Mouse (Mus musculus) forebrain, embryonic 12.5 days (tissue): ENCODE measurements around the gene Zc3h7b. TPM values are rescaled to one million over a fixed set of nuclear protein-coding genes. Genes with fewer than 3 reads are reported as not detected.

Experiments
- ATAC-seq: fragments of 200-750 bp; cut with Nextera tagmentation; 2 replicates; pipeline ENCODE4 v1.8.0; 2017; ENCODE audit warnings: moderate TSS enrichment; ENCODE audit not compliant: low FRiP score
- H3K27ac ChIP-seq: fragments of 300-500 bp; sonication (generic); 2 replicates; pipeline ENCODE4 v1.5.1; 2016; ENCODE audit warnings: mild to moderate bottlenecking
- H3K27me3 ChIP-seq: fragments of 300-500 bp; sonication (generic); 2 replicates; pipeline ENCODE4 v1.6.1; 2016; ENCODE audit warnings: mild to moderate bottlenecking
- H3K36me3 ChIP-seq: fragments of 300-500 bp; sonication (generic); replicated peaks from 2 replicates; pipeline ENCODE4 v1.6.1; 2016; ENCODE audit warnings: mild to moderate bottlenecking
- H3K4me1 ChIP-seq: fragments of 300-500 bp; sonication (generic); 2 replicates; pipeline ENCODE4 v1.6.1; 2016
- H3K4me2 ChIP-seq: fragments of 300-500 bp; sonication (generic); 2 replicates; pipeline ENCODE4 v1.6.1; 2016; ENCODE audit warnings: mild to moderate bottlenecking, moderate library complexity
- H3K4me3 ChIP-seq: fragments of 300-500 bp; sonication (generic); replicated peaks from 2 replicates; pipeline ENCODE4 v1.5.1; 2016; ENCODE audit warnings: mild to moderate bottlenecking
- H3K9ac ChIP-seq: fragments of 300-500 bp; sonication (generic); 2 replicates; pipeline ENCODE4 v1.6.1; 2016; ENCODE audit warnings: mild to moderate bottlenecking
- H3K9me3 ChIP-seq: fragments of 300-500 bp; sonication (generic); 2 replicates; pipeline ENCODE4 v1.6.1; 2016
- WGBS: fragments of 180-500 bp; shearing (Covaris S2); methylation state at CpG from one replicate; pipeline ENCODE4 v1.1.7; 2016; 5-methylcytosine and 5-hydroxymethylcytosine counted together
- polyA plus RNA-seq: library from polyadenylated mRNA; unstranded; fragments of >200 nt; fragmentation: Nextera tagmentation; extraction: Ambion mirVana; gene quantifications from 2 replicates; pipeline ENCODE4 v1.2.1, GENCODE M21; 2016

The Zc3h7b gene
- polyA plus RNA-seq, 1 experiment from 2014 or later = 45.8 TPM

DNA sequence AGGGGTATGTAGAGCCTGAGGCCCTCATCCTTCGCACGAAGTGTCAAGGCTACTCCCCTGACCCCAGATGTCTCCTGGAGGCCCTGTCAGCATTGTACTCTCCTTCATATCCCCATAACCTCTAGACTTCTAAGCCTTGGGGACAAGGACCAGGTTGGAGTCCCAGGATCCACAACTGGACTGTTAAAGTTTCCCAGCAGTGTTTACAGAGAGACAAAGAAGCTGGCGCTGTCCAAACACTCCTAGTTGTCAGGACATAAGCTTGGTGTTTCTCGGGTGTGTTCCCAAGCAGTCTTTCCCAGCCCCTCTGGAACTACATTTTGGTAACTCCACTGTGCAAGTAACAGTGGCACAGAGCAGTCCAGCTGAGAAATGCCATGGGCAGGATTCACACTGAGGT lies 88.6 kb downstream of the Zc3h7b start:
- Histone ChIP-seq H3K9me3 (no peaks in the 10 kb centered on the region), H3K4me2 (no peak overlapping the region), H3K9ac (no peak overlapping the region), H3K4me1 (peaks cover 15% of the 10 kb centered on the region), H3K4me3 (no peak overlapping the region), H3K36me3 (0 out of 2 replicates have a peak, but pooled peaks cover under 1% of the 10 kb centered on the region), H3K27me3 (peaks cover 13% of the 10 kb centered on the region), H3K27ac (no peak overlapping the region)
- 84% methylated on average over 4 of the region's 4 CpGs for WGBS
- no peak for ATAC-seq

GRCm38 (mm10) chr15:81834171-81834841 lies 89.4 kb downstream of the Zc3h7b start:
- Histone ChIP-seq H3K9ac (no peak overlapping the region), H3K9me3 (no peaks in the 10 kb centered on the region), H3K36me3 (no peaks in the 10 kb centered on the region), H3K4me1 (peaks cover 15% of the 10 kb centered on the region), H3K4me2 (no peak overlapping the region), H3K27ac (no peak overlapping the region), H3K4me3 (no peak overlapping the region), H3K27me3 (peaks cover 13% of the 10 kb centered on the region)
- 58% methylated on average over 3 of the region's 3 CpGs for WGBS
- no peak for ATAC-seq

- 74% methylated on average over 10 of the region's 10 CpGs for WGBS
- Histone ChIP-seq H3K9ac (no peak overlapping the region; the same call in 1 of the 2 replicates), H3K4me2 (no peak overlapping the region; the same call in 1 of the 2 replicates), H3K36me3 (no peaks in the 10 kb centered on the region), H3K27me3 (peaks cover 13% of the 10 kb centered on the region), H3K4me3 (no peak overlapping the region), H3K4me1 (peaks cover 15% of the 10 kb centered on the region), H3K27ac (no peak overlapping the region), H3K9me3 (no peaks in the 10 kb centered on the region)
- ATAC-seq = no peak
Observed at GRCm38 (mm10) chr15:81835007-81835880, 90.4 kb downstream of the Zc3h7b start.

DNA sequence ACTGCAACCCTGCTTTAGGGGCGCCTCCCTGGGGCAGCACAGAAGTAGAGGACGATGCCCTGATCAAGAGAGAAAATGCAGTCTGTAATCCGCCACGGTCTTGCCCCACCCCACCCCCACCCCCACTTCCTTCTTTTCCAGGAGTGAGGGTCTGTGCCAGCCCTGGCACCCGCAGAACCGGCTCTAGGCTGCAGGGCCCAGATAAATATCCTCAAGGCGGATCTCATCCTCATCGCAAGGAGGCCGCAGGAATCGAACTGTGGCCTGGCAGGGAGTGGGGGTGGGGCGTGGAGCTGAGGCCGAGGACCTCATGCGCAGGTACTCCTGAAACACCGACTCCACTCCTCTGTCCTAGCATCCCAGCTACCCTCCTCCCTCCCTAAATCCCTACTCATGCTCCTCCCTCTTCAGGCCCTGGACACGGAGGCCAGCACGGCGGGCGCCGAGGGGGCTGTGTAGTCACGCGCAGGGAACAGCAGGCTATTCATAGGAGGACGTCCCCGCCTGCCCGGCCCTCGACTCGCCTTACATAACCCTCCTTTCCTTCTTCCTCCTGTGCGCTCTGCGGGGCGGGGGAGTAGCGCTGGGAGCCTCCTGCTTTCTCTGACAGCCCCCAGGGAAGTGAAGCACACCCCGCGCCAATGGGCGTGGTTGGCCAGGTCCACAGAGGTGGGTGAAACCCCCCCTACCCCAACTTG lies 91.4 kb downstream of the Zc3h7b start:
- H3K9ac ChIP-seq = peak overlapping the region; percentile 33
- WGBS = 3% methylated on average over 33 of the region's 33 CpGs

GRCm38 (mm10) chr15:81836966-81837920 lies 92.4 kb downstream of the Zc3h7b start:
- Histone ChIP-seq H3K4me1 (peaks cover 11% of the 10 kb centered on the region), H3K9ac (no peak overlapping the region), H3K36me3 (no peaks in the 10 kb centered on the region), H3K27me3 (peaks cover 13% of the 10 kb centered on the region), H3K27ac (no peak overlapping the region), H3K4me2 (peak overlapping the region; percentile 52), H3K9me3 (no peaks in the 10 kb centered on the region), H3K4me3 (no peak overlapping the region)
- WGBS = 58% methylated on average over 7 of the region's 7 CpGs
- ATAC-seq = no peak

More for the DNA sequence above, 91.4 kb downstream of the Zc3h7b start:
- peak overlapping the region; percentile 25 for H3K4me3 ChIP-seq
- ATAC-seq = peak; percentile 75
- no peaks in the 10 kb centered on the region for H3K36me3 ChIP-seq
- H3K27me3 ChIP-seq = peaks cover 13% of the 10 kb centered on the region
- H3K4me2 ChIP-seq = peak overlapping the region; percentile 52
- H3K9me3 ChIP-seq = no peaks in the 10 kb centered on the region
- peaks cover 11% of the 10 kb centered on the region for H3K4me1 ChIP-seq
- H3K27ac ChIP-seq = peak overlapping the region; percentile 15; the same call in 1 of the 2 replicates

- WGBS = 75% methylated on average over 14 of the region's 14 CpGs
- no peak overlapping the region for H3K27ac ChIP-seq
- peaks cover 13% of the 10 kb centered on the region for H3K27me3 ChIP-seq
- H3K4me3 ChIP-seq = no peak overlapping the region
- H3K9me3 ChIP-seq = no peaks in the 10 kb centered on the region
- peaks cover 11% of the 10 kb centered on the region for H3K4me1 ChIP-seq
- H3K36me3 ChIP-seq = no peaks in the 10 kb centered on the region
- H3K4me2 ChIP-seq = no peak overlapping the region
- H3K9ac ChIP-seq = no peak overlapping the region
- no peak for ATAC-seq
Observed at GRCm38 (mm10) chr15:81838554-81839235, 93.8 kb downstream of the Zc3h7b start.

- Histone ChIP-seq H3K36me3 (no peaks in the 10 kb centered on the region), H3K4me1 (peaks cover 11% of the 10 kb centered on the region), H3K4me3 (no peak overlapping the region), H3K27ac (0 out of 2 replicates have a peak overlapping the region, but pooled peaks have one; percentile 42), H3K4me2 (no peak overlapping the region), H3K27me3 (peaks cover 9% of the 10 kb centered on the region), H3K9me3 (no peaks in the 10 kb centered on the region), H3K9ac (no peak overlapping the region)
- WGBS = 69% methylated on average over 5 of the region's 5 CpGs
- ATAC-seq = no peak
Observed at GRCm38 (mm10) chr15:81839634-81840033, 94.8 kb downstream of the Zc3h7b start.

DNA sequence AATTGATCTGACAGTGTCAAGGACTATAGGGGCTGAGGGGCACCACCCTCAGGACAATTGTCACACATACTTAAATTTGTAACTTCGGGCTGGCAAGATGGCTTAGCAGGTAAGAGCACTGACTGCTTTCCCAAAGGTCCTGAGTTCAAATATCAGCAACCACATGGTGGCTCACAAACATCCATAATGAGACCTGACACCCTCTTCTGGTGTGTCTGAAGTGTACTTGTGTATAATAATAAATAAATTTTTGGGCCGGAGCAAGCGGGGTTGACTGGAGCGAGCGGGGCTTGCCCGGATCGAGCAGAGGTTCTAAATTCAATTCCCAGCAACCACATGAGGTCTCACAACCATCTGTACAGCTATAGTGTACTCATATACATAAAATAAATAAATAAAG lies 95.4 kb downstream of the Zc3h7b start:
- Histone ChIP-seq H3K4me3 (no peak overlapping the region), H3K4me1 (peaks cover 11% of the 10 kb centered on the region), H3K9ac (no peak overlapping the region), H3K27me3 (peaks cover 7% of the 10 kb centered on the region), H3K9me3 (no peaks in the 10 kb centered on the region), H3K4me2 (no peak overlapping the region), H3K27ac (no peak overlapping the region), H3K36me3 (no peaks in the 10 kb centered on the region)
- WGBS = 92% methylated on average over 7 of the region's 7 CpGs
- no peak for ATAC-seq

GRCm38 (mm10) chr15:81842275-81842674 lies 97.4 kb downstream of the Zc3h7b start:
- Histone ChIP-seq H3K4me3 (no peak overlapping the region), H3K9ac (no peak overlapping the region), H3K27me3 (0 out of 2 replicates have a peak, but pooled peaks cover under 1% of the 10 kb centered on the region), H3K4me1 (no peaks in the 10 kb centered on the region), H3K36me3 (0 out of 2 replicates have a peak, but pooled peaks cover 3% of the 10 kb centered on the region), H3K4me2 (no peak overlapping the region), H3K9me3 (no peaks in the 10 kb centered on the region), H3K27ac (no peak overlapping the region)
- WGBS = 83% methylated on average over 7 of the region's 7 CpGs
- no peak for ATAC-seq

DNA sequence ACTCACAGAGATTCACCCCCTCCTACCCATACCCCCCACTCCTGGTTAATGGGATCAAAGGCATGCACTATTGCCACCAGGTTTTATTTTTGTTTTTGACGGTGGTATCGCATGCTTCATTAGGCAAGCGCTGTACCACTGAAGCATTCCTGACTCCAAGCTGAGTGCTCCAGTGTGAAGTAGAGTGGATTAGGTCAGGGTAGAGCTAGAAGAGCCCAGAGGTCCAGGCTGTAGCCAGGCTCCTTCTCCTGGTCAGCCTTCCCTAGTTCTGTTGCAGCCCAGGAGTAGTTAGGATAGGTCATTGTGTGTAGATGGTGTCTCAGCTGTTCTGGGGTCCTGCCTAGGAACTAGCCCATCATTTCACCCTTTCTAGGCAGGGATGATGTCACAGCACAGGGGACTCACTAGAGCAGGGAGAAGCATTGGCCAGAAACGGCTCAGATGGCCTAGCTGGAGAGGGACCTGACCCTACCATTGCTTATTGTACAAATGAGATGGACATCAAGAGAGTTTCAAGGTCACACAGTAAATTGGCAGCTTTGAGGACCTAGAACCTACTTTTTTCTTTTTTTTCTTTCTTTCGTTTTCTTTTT lies 100.3 kb downstream of the Zc3h7b start:
- Histone ChIP-seq H3K4me1 (no peaks in the 10 kb centered on the region), H3K4me2 (no peak overlapping the region), H3K27ac (no peak overlapping the region), H3K27me3 (no peaks in the 10 kb centered on the region), H3K4me3 (no peak overlapping the region), H3K36me3 (peaks cover 23% of the 10 kb centered on the region), H3K9me3 (no peaks in the 10 kb centered on the region), H3K9ac (no peak overlapping the region)
- 59% methylated on average over 5 of the region's 5 CpGs for WGBS
- ATAC-seq = no peak

- Histone ChIP-seq H3K36me3 (peaks cover 29% of the 10 kb centered on the region), H3K27ac (no peak overlapping the region), H3K4me3 (no peak overlapping the region), H3K9ac (no peak overlapping the region), H3K4me1 (no peaks in the 10 kb centered on the region), H3K9me3 (no peaks in the 10 kb centered on the region), H3K4me2 (no peak overlapping the region), H3K27me3 (no peaks in the 10 kb centered on the region)
- ATAC-seq = no peak
- 38% methylated on average over 4 of the region's 4 CpGs for WGBS
Observed at GRCm38 (mm10) chr15:81845724-81846123, 100.9 kb downstream of the Zc3h7b start.
